Mouse (Mus musculus) c-Kit-positive CD71-positive TER-119-negative erythroid progenitor cells, embryonic 14.5 days (primary cell): ENCODE data around the gene Samd4.

ENCODE experiments used
- DNase-seq: peaks from one replicate; pipeline ENCODE4 v3.0.0-alpha.2; 2013; ENCODE audit warnings: low read depth

The Samd4 gene

GRCm38 (mm10) chr14:46882431-46883067 is at the start of gene Samd4:
Gene Samd4 (plus strand): TSS chr14:46882854.
- DNase-seq, result no peak

- DNase-seq, result no peak
Observed at GRCm38 (mm10) chr14:46839326-46839725, 43.3 kb upstream of the Samd4 start.

- peak; percentile 25 for DNase-seq
Observed at GRCm38 (mm10) chr14:46845706-46846105, 36.9 kb upstream of the Samd4 start.

DNA sequence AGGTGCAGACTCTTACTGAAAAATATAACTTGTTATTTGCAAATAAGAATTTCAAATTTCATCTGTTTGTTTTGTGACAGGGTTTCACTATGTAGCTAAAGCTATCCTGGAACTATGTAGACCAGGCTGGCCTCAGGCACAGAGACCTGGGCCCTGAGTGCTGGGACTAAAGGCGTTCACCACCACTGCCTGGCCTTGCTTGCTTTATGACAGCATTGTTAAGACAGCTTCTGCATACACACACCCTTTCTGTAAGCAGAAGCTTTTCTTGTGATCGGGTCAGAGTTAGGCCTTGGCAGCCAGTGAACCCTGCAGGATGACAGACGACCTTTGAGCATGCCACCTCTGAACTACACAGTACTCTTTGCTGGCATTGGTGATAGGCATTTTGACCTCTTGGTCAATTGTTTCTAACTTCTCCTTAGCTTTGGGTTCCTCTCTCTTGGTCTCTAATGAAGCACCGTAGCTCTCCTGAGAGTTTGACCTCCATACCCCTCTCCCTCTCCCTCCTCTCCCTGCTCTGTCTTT is 34.5 kb upstream of the Samd4 start:
- DNase-seq, result no peak

- DNase-seq, result no peak
Observed at GRCm38 (mm10) chr14:46848736-46849135, 33.9 kb upstream of the Samd4 start.

DNA sequence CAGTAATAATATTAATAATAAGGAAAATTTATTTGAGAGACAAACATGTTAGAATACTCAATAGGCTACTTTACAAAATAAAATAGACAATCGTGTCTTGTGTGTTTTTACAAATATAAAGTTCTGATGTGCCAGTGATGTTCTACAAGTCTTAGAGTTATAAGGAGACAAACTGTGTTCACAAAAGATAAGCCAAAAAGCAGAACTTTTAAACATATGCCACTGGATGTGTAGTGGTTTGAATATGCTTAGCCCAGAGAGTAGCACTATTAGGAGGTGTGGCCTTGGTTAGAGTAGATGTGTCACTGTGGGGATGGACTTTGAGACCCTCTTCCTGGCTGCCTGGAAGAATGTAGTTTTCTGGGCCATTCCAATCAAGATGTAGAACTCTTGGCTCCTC is 32.9 kb upstream of the Samd4 start:
- DNase-seq, result no peak

DNA sequence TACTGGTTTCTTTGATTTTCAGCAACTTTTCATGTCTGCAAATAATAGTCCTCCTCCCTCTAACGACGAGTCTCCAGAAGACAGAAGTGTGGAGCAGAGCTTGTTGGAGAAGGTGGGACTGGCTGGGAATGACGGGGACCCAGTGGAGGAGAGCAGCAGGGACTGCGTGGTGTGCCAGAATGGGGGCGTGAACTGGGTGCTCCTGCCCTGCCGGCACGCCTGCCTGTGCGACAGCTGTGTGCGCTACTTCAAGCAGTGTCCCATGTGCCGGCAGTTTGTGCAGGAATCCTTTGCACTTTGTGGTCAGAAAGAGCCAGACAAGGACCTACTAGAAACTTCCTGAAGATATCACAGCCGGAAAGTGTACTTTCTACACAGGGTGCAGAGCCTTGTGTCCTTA is 29.0 kb upstream of the Samd4 start:
- no peak for DNase-seq

DNA sequence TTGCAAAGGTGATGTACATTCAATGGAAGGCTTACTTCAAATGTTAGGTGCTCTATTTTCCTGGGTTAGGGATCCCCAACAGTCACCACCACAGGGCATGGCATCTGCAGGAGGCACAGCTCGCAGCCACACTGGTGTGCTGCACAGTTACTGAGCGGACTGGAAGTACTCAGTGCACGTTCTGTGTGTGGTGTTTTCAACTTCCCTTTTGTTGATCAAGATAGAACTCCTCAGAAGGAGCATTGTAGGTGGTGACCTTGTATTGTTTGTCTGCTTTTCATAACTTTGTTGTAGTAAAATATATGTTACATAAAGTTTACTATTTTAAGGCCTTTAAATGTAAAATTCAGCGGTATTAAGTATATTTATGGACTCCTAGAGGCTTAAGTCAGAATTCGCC is 19.7 kb upstream of the Samd4 start:
- no peak for DNase-seq

DNA sequence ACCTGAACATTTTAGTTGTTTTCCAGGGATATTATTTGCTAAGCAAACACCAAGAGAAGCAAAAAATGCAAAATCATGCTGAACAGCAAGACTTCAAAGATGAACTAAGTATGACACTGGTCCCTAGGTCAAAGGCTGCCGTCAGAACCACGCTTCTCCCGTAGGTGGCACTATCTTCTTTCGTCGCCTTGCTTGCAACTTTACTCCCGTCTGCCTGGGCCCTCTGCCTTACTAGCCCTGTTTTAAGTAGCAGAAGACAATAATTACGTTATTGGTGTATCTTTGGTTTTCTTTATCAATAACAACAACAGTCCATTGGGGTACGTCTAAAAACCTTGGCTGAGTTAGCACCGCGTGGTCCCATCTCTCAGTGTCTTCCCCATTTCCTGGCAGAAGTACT is 1.7 kb upstream of the Samd4 start:
- DNase-seq, result peak; percentile 20

- no peak for DNase-seq
Observed at GRCm38 (mm10) chr14:46881581-46882430, 848 bp upstream of the Samd4 start.

GRCm38 (mm10) chr14:46883068-46883870 is 615 bp downstream of the Samd4 start:
- no peak for DNase-seq

DNA sequence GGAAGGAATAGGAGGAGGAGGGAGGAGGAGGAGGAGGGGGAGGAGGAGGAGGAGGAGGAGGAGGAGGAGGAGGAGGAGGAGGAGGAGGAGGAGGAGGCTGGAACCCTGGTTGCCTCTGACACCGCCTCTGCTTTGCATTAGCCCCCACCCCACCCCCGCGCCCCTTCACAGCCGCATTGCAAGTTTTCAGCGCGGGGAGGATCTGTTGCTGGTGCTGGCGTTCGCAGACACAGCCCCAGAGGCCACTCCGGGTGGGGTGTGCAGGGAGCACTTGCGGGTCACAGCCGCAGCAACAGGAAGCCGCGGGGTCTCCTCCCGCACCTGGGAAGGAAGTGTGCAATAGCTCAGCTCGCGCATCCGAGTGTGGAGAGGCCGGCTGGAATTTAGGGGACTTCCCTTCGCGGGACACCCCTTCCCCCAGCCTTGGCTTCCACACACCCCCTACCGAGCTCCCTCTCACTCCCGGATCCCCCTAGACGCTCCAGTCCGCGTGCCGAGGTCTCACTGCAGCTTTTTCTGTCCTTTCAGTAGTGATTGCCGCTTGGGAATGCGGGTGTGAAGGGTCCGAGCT is 1.3 kb downstream of the Samd4 start:
- DNase-seq, result no peak

- no peak for DNase-seq
Observed at GRCm38 (mm10) chr14:46884701-46885428, 2.2 kb downstream of the Samd4 start.

DNA sequence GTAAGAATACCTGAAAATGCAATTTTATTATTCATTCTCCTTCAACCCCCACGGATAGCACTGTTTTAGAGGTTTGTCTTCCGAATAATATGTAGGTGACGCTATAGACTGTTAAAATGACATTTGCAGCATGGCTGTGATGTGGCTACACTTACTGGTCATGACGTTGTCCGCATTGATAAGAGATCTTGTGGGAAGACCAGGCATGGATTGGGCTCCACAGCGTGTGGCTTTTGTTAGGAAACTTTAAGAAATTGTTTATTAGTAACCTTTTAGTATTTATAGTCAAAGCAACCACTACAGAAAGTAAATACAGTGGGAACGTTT is 2.7 kb downstream of the Samd4 start:
- DNase-seq, result no peak

DNA sequence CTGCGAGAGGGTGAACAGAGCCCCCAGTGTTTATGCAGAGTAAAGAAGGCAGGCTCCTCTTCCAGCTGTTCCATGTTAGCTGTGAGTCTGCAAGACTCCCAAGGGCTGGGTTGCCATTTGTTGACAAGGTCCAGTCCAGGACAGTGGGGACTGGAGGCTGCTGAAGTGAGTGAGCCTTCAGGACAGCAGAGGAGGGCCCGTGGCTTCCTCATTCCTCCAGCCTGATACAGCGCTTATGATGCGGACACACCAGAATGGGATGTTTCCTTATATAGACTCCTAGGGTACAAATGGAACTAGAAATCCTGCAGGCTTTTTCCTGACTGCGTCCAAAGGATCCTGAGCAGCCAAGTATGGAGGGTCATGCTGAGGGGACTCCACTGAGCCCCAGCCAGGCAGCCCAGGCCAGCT is 3.2 kb downstream of the Samd4 start:
- no peak for DNase-seq

- DNase-seq, result no peak
Observed at GRCm38 (mm10) chr14:46889096-46889495, 6.4 kb downstream of the Samd4 start.

- DNase-seq, result no peak
Observed at GRCm38 (mm10) chr14:46893961-46894360, 11.3 kb downstream of the Samd4 start.

- DNase-seq, result no peak
Observed at GRCm38 (mm10) chr14:46897953-46898352, 15.3 kb downstream of the Samd4 start.

GRCm38 (mm10) chr14:46898626-46899025 is 16.0 kb downstream of the Samd4 start:
- no peak for DNase-seq

DNA sequence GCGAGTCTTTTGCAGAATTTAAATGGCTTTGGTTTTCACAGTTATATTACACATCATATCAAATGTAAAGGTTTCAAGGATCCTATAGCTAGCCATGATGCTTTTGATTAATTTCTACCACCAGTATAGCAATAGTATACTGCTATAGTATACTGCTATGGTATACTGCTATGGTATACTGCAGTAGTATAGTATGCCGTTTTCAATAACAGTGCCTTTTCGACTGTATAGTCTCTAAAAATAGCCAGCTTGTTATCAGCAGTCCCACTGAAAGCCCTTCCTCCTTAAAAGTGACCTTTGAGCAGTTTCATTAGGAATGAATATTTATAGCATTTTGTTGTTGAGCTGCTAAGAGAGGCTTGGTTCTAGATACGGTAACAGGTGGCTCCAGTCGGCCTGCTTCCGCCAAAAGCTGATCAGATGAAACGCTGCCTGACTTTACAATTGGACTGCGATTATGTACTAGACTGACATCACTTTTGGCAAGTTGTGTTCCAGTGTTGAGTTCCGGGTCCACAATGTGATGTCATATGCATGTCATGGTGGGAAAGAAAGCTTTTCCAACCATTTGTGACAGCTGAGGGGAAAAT is 19.9 kb downstream of the Samd4 start:
- no peak for DNase-seq

- no peak for DNase-seq
Observed at GRCm38 (mm10) chr14:46904276-46904675, 21.6 kb downstream of the Samd4 start.
